Mouse (Mus musculus) MEL (cell line): Measurements from ENCODE around the gene Pde4b.

Source experiments
- E2F4 ChIP-seq: IDR thresholded peaks from 2 replicates; pipeline ENCODE4 v1.6.1; 2011; ENCODE audit warnings: low read depth, low read length, improper control_type of control experiment, borderline replicate concordance
- SIN3A ChIP-seq: IDR thresholded peaks from 2 replicates; pipeline ENCODE4 v1.6.1; 2012; ENCODE audit warnings: low read length, improper control_type of control experiment, inconsistent platforms
- TBP ChIP-seq: IDR thresholded peaks from 2 replicates; pipeline ENCODE4 v1.8.0; 2011; ENCODE audit warnings: low read depth, low read length, improper control_type of control experiment

DNA sequence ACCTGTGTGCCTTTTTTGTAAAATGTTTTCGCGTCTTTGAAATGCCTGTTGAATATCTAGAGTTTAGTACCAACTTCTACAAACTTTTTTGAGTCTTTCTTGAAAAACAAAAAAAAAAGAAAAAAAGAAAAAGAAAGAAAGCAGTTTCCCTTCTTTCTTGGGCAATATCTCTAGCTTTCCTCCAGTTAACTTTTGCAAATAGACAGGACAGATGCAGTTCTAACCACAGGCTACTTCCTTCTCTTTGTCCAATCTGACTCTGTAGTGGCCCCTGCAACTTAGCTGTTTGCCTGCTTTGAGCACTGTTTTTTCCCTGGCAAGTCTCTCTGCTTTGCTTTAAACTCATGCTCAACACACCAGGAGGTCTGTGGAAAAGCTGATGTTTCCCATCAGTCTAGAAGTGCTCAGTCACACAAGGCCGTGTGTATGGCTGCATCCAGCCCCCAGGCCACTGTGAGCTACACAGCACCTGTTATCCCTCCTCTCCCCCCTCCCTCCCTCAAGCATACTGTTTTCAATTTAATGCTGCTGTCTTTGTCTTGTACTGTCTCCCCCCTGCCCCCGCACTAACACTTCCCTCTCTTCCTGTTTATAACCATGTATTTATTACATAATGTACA is 518.5 kb downstream of the Pde4b start:
- TF ChIP-seq SIN3A: no peak
- no peak for TF ChIP-seq TBP
- TF ChIP-seq E2F4: no peak
